Mouse (Mus musculus): Measurements from ENCODE around the gene Nt5c2.

GRCm38 (mm10) chr19:47006321-47006720 lies 8.6 kb downstream of the Nt5c2 start:
- TF ChIP-seq GATA1 (IDR thresholded peaks at IDR 0.05; ENCODE audit: low read length) (no peak), TAL1 (IDR thresholded peaks at IDR 0.05; ENCODE audit: low read length) (no peak)
